Mouse (Mus musculus): ENCODE results near the gene Ulk4.
A peak's percentile ranks its signal among the peaks of the same experiment; 100 is the strongest.

Ulk4 gene

GRCm38 (mm10) chr9:121185796-121186195 is 91.2 kb downstream of the Ulk4 start:
- no peak for DNase-seq

- DNase-seq = no peak
Observed at GRCm38 (mm10) chr9:121176350-121176749, 100.6 kb downstream of the Ulk4 start.

- DNase-seq = no peak
Observed at GRCm38 (mm10) chr9:121175201-121175600, 101.8 kb downstream of the Ulk4 start.

- no peak for DNase-seq
Observed at GRCm38 (mm10) chr9:121172123-121172522, 104.9 kb downstream of the Ulk4 start.

- DNase-seq = no peak
Observed at GRCm38 (mm10) chr9:121171609-121172008, 105.4 kb downstream of the Ulk4 start.

GRCm38 (mm10) chr9:121164607-121165006 is 112.4 kb downstream of the Ulk4 start:
- DNase-seq = no peak

GRCm38 (mm10) chr9:121162789-121163188 is 114.2 kb downstream of the Ulk4 start:
- peak; percentile 48 for DNase-seq

- DNase-seq = no peak
Observed at GRCm38 (mm10) chr9:121161818-121162565, 115.0 kb downstream of the Ulk4 start.

- DNase-seq = no peak
Observed at GRCm38 (mm10) chr9:121156253-121156831, 120.7 kb downstream of the Ulk4 start.

- DNase-seq = no peak
Observed at GRCm38 (mm10) chr9:121153276-121153675, 123.7 kb downstream of the Ulk4 start.

GRCm38 (mm10) chr9:121148602-121149001 is 128.4 kb downstream of the Ulk4 start:
- DNase-seq = no peak

GRCm38 (mm10) chr9:121143208-121143607 is 133.8 kb downstream of the Ulk4 start:
- no peak for DNase-seq

- no peak for DNase-seq
Observed at GRCm38 (mm10) chr9:121132549-121132948, 144.4 kb downstream of the Ulk4 start.

- DNase-seq = no peak
Observed at GRCm38 (mm10) chr9:121129533-121129932, 147.5 kb downstream of the Ulk4 start.

GRCm38 (mm10) chr9:121128934-121129333 is 148.1 kb downstream of the Ulk4 start:
- no peak for DNase-seq

GRCm38 (mm10) chr9:121127025-121127424 is 150.0 kb downstream of the Ulk4 start:
- no peak for DNase-seq

GRCm38 (mm10) chr9:121124705-121125104 is 152.3 kb downstream of the Ulk4 start:
- DNase-seq = no peak

GRCm38 (mm10) chr9:121122039-121122438 is 155.0 kb downstream of the Ulk4 start:
- DNase-seq = no peak

GRCm38 (mm10) chr9:121117936-121118335 is 159.1 kb downstream of the Ulk4 start:
- DNase-seq = no peak

- DNase-seq = no peak
Observed at GRCm38 (mm10) chr9:121112131-121112530, 164.9 kb downstream of the Ulk4 start.

GRCm38 (mm10) chr9:121108110-121108509 is 168.9 kb downstream of the Ulk4 start:
- DNase-seq = peak; percentile 59

GRCm38 (mm10) chr9:121107643-121108042 is 169.4 kb downstream of the Ulk4 start:
- DNase-seq = no peak

GRCm38 (mm10) chr9:121107101-121107500 is 169.9 kb downstream of the Ulk4 start:
- DNase-seq = no peak

- no peak for DNase-seq
Observed at GRCm38 (mm10) chr9:121101516-121101915, 175.5 kb downstream of the Ulk4 start.

- no peak for DNase-seq
Observed at GRCm38 (mm10) chr9:121099453-121099852, 177.5 kb downstream of the Ulk4 start.

Data from thymus, postnatal 14 days (tissue).